Mouse (Mus musculus): ENCODE data around the gene Dop1a. TPM values are rescaled to one million over a fixed set of nuclear protein-coding genes. Genes with fewer than 3 reads are reported as not detected.
"Not testable (repeated sequence)": the region's sequence is repeated elsewhere in the genome, so short reads cannot be mapped to it uniquely, and the experiment has no call there.

Dop1a gene
- total RNA-seq, 2 experiments from 2014 or later, result 54.2 to 55.6 TPM

DNA sequence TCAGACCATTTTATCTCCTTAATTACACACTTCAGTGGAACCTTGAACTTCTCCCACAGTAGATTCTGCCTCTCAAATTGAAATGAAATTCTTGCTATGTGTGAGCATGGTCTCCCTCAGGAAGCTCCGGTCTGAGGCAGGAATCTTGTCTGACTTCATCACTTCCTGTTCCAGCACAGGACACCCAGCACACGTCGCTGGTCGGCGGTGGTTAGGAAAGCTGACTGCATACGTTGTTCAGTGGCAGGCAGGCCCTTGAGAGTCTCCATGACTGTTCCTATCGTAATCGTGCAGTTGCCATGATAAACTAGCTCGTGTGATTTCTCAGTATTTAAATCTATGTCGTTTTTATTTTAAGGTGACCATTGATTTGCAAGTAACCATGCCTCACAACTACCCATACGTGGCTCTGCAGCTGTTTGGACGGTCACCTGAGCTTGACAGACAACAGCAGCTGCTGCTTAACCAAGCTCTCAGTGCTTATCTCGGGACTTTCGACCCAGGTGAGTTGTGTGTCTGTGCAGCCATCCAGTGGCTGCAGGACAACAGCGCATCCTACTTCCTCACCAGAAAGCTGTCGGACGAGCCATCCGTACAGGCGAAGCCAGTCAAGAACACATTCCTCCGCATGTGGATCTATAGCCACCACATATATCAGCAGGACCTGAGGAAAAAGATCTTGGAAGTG lies 106.8 kb downstream of the Dop1a start:
- DNase-seq (ENCODE audit: low spot score in 2 of 2), result no peak

GRCm38 (mm10) chr9:86575178-86575577 lies 108.2 kb downstream of the Dop1a start:
- no peak for DNase-seq (ENCODE audit: low spot score in 2 of 2)

- DNase-seq (ENCODE audit: low spot score in 2 of 2), result no peak
These were observed 112.7 kb downstream of the Dop1a start for GRCm38 (mm10) chr9:86579657-86580056.

- peak; percentile 52 to 83 for DNase-seq (ENCODE audit: low spot score in 2 of 2)
These were observed 116.8 kb downstream of the Dop1a start for GRCm38 (mm10) chr9:86583740-86584139.

- DNase-seq (ENCODE audit: low spot score in 2 of 2), result no peak
These were observed 120.3 kb downstream of the Dop1a start for GRCm38 (mm10) chr9:86587019-86587795.

DNA sequence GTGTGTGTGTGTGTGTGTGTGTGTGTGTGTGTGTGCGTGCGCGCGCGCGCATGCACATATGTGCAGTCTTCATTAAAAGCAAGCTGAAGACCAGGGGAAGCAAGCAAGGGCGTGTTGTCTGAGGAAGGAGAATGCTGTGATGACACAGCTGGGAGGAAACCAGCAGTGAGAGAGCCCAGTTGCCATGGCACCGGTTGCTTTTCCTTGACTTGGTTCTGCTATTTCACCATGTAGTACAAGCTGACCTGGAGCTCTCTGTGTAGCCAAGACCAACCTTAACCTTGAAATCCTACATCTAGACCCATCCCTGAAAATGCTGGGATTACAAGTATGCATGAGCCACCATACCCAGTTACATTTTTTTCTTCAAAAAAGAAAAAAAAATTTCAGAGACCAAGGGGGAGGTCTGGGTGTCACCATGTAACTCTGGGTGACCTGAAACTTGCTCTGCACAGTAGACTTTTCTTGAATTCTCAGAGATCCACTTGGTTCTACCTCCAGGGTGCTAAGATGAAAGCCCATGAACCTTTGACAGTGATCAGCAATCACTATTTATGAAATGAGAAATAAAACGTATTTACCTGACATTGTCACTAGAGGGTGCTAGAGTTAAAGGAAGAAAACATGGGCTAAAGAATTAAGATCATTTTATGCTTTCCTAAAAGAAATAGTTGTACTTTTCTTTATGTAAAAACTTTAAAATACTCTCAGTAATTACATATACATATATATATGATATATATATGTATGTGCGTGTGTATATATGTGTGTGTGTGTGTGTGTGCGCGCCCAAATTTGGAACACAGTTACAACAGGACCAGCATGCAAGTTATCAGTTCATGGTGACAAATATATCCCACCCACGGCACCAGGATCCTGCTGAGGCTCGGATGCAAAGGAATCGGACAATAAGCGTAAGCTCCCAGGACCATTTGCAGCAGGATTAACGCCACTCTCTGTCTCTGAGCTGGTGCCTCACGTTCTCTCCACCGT lies 126.0 kb downstream of the Dop1a start:
- peak; percentile 48 to 59 for DNase-seq (ENCODE audit: low spot score in 2 of 2)

DNA sequence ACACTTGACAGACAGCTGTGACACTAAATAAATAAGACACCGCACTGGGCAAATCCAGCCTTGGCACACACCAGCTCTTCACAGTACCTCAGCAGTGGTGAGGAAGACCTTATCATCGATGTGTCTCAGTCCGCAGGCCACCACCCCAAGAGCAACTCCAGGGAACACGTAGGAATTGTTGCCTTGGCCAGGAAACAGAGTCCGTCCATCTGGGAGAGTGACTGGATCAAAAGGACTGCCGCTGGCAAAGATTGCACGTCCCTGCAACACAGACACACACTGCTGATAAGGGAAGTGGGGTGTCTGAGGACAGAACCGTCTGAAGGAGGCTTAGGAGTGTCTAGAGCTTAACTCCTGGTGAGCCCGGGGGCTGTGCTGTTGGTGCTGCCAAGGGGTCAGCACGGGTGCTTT lies 127.4 kb downstream of the Dop1a start:
- not testable (repeated sequence) for DNase-seq (ENCODE audit: low spot score in 2 of 2)

- DNase-seq (ENCODE audit: low spot score in 2 of 2), result not testable (repeated sequence)
These were observed 130.0 kb downstream of the Dop1a start for GRCm38 (mm10) chr9:86596983-86597382.

- no peak for DNase-seq (ENCODE audit: low spot score in 2 of 2)
These were observed 132.9 kb downstream of the Dop1a start for GRCm38 (mm10) chr9:86599723-86600303.

Other genes starting within 250 kb of the Dop1a start
- 1 to 10 TPM; 4.5 to 5.4 TPM for gene Ube2cbp, start 2.2 kb upstream of the Dop1a start, total RNA-seq (2021)
- gene Pgm3, start 104.7 kb downstream of the Dop1a start, total RNA-seq (2021), result 10 to 100 TPM; 17.6 to 18.1 TPM
- 10 to 100 TPM; 27.5 to 30.3 TPM for gene Rwdd2a, start 104.8 kb downstream of the Dop1a start, total RNA-seq (2021)
- gene Me1, start 228.8 kb downstream of the Dop1a start, total RNA-seq (2021), result 10 to 100 TPM; 61.0 to 63.2 TPM